Mouse (Mus musculus) kidney, postnatal 0 days (tissue): ENCODE measurements around the gene Ipo13. TPM values are rescaled to one million over a fixed set of nuclear protein-coding genes. Genes with fewer than 3 reads are reported as not detected.
A peak's percentile ranks its signal among the peaks of the same experiment; 100 is the strongest.

Experiments
- ATAC-seq: fragments of 200-750 bp; cut with Nextera tagmentation; replicated peaks from 2 replicates; pipeline ENCODE4 v1.8.0; 2017; ENCODE audit warnings: low read depth, moderate number of reproducible peaks, moderate TSS enrichment, moderate library complexity; ENCODE audit not compliant: low FRiP score
- DNase-seq: peaks from one replicate; pipeline ENCODE4 v3.0.0-alpha.2; 2016; ENCODE audit warnings: low spot score
- H3K27ac ChIP-seq: fragments of 300-500 bp; sonication (generic); 2 replicates; pipeline ENCODE4 v1.5.1; 2014; ENCODE audit warnings: mild to moderate bottlenecking
- H3K27me3 ChIP-seq: fragments of 300-500 bp; sonication (generic); 2 replicates; pipeline ENCODE4 v1.6.1; 2014; ENCODE audit warnings: low read length, mixed read lengths; ENCODE audit not compliant: insufficient read depth
- H3K36me3 ChIP-seq: fragments of 300-500 bp; sonication (generic); 2 replicates; pipeline ENCODE4 v1.6.1; 2014; ENCODE audit warnings: low read length, mixed read lengths; ENCODE audit not compliant: insufficient read depth
- H3K4me1 ChIP-seq: fragments of 300-500 bp; sonication (generic); replicated peaks from 2 replicates; pipeline ENCODE4 v1.6.1; 2014; ENCODE audit warnings: antibody characterized with exemption, low read length, mixed read lengths; ENCODE audit not compliant: insufficient read depth
- H3K4me2 ChIP-seq: fragments of 300-500 bp; sonication (generic); 2 replicates; pipeline ENCODE4 v1.6.1; 2014; ENCODE audit warnings: mild to moderate bottlenecking, low read length, moderate library complexity, mixed read lengths
- H3K4me3 ChIP-seq: fragments of 300-500 bp; sonication (generic); replicated peaks from 2 replicates; pipeline ENCODE4 v1.5.1; 2014; ENCODE audit warnings: low read depth, low read length
- H3K9ac ChIP-seq: fragments of 300-500 bp; sonication (generic); 2 replicates; pipeline ENCODE4 v1.6.1; 2014; ENCODE audit warnings: low read depth, low read length
- H3K9me3 ChIP-seq: fragments of 300-500 bp; sonication (generic); replicated peaks from 2 replicates; pipeline ENCODE4 v1.6.1; 2016; ENCODE audit warnings: low read length, inconsistent platforms, mixed read lengths
- CTCF ChIP-seq: IDR thresholded peaks from 2 replicates; pipeline ENCODE4 v1.5.1; 2016; ENCODE audit warnings: antibody characterized with exemption, low read depth, mild to moderate bottlenecking, moderate library complexity
- WGBS: fragments of 180-500 bp; shearing (Covaris S2); extraction: QIAGEN DNeasy Blood & Tissue Kit; methylation state at CpG from one replicate; pipeline ENCODE4 v1.1.7; 2014; 5-methylcytosine and 5-hydroxymethylcytosine counted together
- polyA plus RNA-seq: library from polyadenylated mRNA; unstranded; fragments of >200 nt; fragmentation: Nextera tagmentation; extraction: Ambion mirVana; gene quantifications from 2 replicates; pipeline ENCODE4 v1.2.1, GENCODE M21; 2015

The Ipo13 gene
- polyA plus RNA-seq = 27.9 and 31.5 TPM in 2 replicates

DNA sequence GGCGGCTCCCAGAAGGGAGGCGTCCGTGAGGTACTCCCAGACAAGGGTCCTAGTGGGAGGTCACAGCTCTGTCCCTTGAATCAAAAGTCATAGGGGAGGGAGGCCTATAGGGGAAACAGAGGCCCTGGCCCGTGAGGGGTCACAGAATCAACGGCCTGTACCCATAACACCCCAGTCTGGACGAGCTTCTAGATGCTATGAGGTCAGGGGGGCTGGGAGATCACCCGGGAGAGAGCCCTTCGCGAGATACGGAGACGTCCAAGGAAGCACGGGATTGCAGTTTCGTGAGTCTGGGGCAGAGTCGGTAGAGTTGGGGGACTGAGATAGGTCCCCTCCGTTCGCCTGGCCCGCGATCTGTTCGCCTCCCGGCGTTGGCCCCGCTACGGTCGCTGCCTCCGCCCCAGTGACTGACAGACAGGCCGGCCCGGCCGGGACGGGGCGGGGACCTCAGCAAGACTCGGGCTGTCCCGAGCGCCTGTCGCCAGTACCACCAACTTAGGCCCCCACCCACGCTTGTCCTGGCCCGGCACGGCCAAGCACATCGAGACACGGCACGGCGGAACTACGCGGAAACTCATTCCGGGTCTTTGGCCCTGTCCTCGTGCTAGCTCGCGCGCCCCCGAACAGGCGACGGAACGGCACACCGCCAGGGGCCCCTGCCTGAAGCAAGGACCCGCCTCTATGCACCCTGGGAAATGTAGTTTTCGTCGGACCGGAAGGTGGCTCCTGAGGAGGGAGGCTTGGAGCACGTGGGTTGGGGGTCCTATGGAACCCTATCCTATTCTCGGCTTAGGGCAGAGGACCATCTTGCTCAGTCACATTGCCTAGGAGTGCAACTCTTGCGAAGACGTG, at the start of gene Ipo13:
TSS of gene Ipo13 (minus strand) at position 409 of the 852 bp plus-strand sequence.
- Histone ChIP-seq H3K36me3 (peaks cover 8% of the 10 kb centered on the region; the same call in 1 of the 2 replicates), H3K4me3 (peak within 1 kb of the TSS; percentile 78), H3K27me3 (no peaks in the 10 kb centered on the region), H3K4me2 (peak within 1 kb of the TSS; percentile 100), H3K4me1 (peaks cover 16% of the 10 kb centered on the region), H3K9me3 (no peaks in the 10 kb centered on the region), H3K27ac (peak within 1 kb of the TSS; percentile 88), H3K9ac (peak within 1 kb of the TSS; percentile 88)
- peak; percentile 40 for TF ChIP-seq CTCF
- DNase-seq (peak; percentile 95), ATAC-seq (peak; percentile 93)
- WGBS = under 1% methylated on average over 54 of the region's 61 CpGs

DNA sequence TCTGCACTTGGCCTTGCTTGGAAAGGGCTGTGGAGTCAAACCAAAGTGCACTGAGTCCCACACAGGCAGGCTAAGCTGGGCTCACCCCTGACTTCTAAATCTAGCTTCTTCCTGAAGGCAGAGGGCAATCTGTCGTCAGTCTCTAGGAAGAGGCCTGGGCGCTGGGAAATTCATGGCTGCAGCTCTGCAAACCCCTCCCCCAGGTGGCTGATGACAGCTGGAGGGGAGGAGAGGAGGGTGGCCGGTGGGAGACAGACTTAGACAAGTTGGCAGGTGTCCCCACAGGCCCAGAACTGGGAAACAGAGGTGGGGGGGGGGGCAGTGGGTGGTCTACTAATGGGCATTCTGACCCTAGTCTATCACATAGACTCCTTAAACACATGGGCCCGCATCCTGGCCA, 42.7 kb upstream of the Ipo13 start:
- no peaks in the 10 kb centered on the region for H3K4me1 ChIP-seq
- WGBS = 53% methylated on average over 4 of the region's 4 CpGs

GRCm38 (mm10) chr4:117947493-117947892, 32.7 kb upstream of the Ipo13 start:
- DNase-seq (no peak), ATAC-seq (no peak)
- H3K4me3 ChIP-seq = no peak overlapping the region
- TF ChIP-seq CTCF = no peak
- H3K4me1 ChIP-seq = no peaks in the 10 kb centered on the region
- no peak overlapping the region for H3K27ac ChIP-seq
- no peaks in the 10 kb centered on the region for H3K9me3 ChIP-seq
- H3K36me3 ChIP-seq = 0 out of 2 replicates have a peak, but pooled peaks cover 10% of the 10 kb centered on the region
- H3K9ac ChIP-seq = no peak overlapping the region
- H3K4me2 ChIP-seq = no peak overlapping the region
- H3K27me3 ChIP-seq = no peaks in the 10 kb centered on the region
- 86% methylated on average over 7 of the region's 7 CpGs for WGBS

More for the DNA sequence above, 42.7 kb upstream of the Ipo13 start:
- ATAC-seq = no peak
- Histone ChIP-seq H3K4me2 (no peak overlapping the region), H3K36me3 (peaks cover 8% of the 10 kb centered on the region; the same call in 1 of the 2 replicates), H3K27ac (no peak overlapping the region), H3K9me3 (no peaks in the 10 kb centered on the region), H3K4me3 (no peak overlapping the region), H3K9ac (peak overlapping the region; percentile 23; the same call in 1 of the 2 replicates), H3K27me3 (no peaks in the 10 kb centered on the region)
- no peak for DNase-seq
- no peak for TF ChIP-seq CTCF

- Histone ChIP-seq H3K36me3 (0 out of 2 replicates have a peak, but pooled peaks cover 7% of the 10 kb centered on the region), H3K27me3 (no peaks in the 10 kb centered on the region), H3K4me1 (no peaks in the 10 kb centered on the region), H3K4me3 (no peak overlapping the region), H3K4me2 (no peak overlapping the region), H3K9me3 (no peaks in the 10 kb centered on the region), H3K27ac (no peak overlapping the region), H3K9ac (no peak overlapping the region)
- no peak for TF ChIP-seq CTCF
- WGBS = 81% methylated on average over 11 of the region's 11 CpGs
- DNase-seq = no peak
- ATAC-seq = no peak; the same call in 1 of the 2 replicates
These were observed 32.0 kb upstream of the Ipo13 start for GRCm38 (mm10) chr4:117946639-117947305.

GRCm38 (mm10) chr4:117943317-117943716, 28.5 kb upstream of the Ipo13 start:
- Histone ChIP-seq H3K4me3 (no peak overlapping the region), H3K27me3 (no peaks in the 10 kb centered on the region), H3K4me1 (no peaks in the 10 kb centered on the region), H3K27ac (no peak overlapping the region), H3K36me3 (0 out of 2 replicates have a peak, but pooled peaks cover under 1% of the 10 kb centered on the region), H3K9ac (no peak overlapping the region), H3K4me2 (no peak overlapping the region), H3K9me3 (no peaks in the 10 kb centered on the region)
- no peak for DNase-seq
- WGBS = 13% methylated on average over 5 of the region's 5 CpGs
- no peak for ATAC-seq
- TF ChIP-seq CTCF = no peak

DNA sequence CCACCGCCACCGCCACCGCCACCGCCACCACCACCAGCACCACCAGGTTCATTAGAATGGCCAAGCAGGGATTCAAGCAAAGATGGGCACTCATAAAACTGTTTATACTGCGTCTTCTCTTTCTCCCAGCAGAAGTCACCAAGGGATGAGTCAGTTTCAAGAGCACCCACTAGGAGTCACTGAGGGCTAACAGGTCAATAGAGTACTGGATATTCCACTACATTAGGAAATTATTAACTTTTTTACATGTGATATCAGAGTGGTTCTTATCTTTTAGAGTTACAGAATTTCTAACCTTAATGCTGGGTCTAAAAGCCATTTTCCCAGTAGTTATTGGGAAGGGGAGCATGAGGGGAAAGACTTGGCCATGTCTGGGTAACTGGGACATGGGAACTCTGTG, 22.2 kb upstream of the Ipo13 start:
- H3K4me1 ChIP-seq = no peaks in the 10 kb centered on the region
- H3K36me3 ChIP-seq = 0 out of 2 replicates have a peak, but pooled peaks cover 4% of the 10 kb centered on the region
- no peak for DNase-seq
- H3K4me2 ChIP-seq = no peak overlapping the region
- peak; percentile 46 for TF ChIP-seq CTCF
- whole genome bisulfite sequencing = 94% methylated on average over 5 of the region's 5 CpGs
- H3K27me3 ChIP-seq = no peaks in the 10 kb centered on the region
- no peak overlapping the region for H3K9ac ChIP-seq
- no peaks in the 10 kb centered on the region for H3K9me3 ChIP-seq
- no peak overlapping the region for H3K4me3 ChIP-seq
- ATAC-seq = no peak
- no peak overlapping the region for H3K27ac ChIP-seq
